Mouse (Mus musculus): ENCODE measurements around the gene Gtf2f2. TPM values are rescaled to one million over a fixed set of nuclear protein-coding genes. Genes with fewer than 3 reads are reported as not detected.

The Gtf2f2 gene
- polyA plus RNA-seq, 1 experiment from 2014 or later: 59.3 TPM

DNA sequence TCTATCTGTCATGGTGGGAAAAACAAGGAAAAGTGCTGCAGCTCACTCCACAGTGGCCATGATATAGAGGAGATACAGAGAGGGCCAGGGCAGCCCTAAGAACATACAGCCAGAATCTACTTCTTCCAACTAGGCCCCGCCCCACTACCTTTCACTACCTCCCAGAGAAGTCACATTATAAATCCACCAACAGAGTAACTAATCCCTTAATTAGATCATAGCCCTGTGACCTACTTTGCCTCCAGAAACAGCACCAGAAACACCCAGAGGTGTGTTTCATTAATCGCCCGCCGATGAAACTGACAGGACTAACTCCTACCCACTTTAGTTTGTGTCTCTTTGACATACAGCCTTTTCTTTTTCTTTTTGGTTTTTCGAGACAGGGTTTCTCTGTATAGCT is 1.5 kb downstream of the Gtf2f2 start:
- H3K4me2 ChIP-seq: peak overlapping the region; percentile 66
- H3K27ac ChIP-seq (ENCODE audit: low read depth, low read length): no peak overlapping the region
- DNase-seq (ENCODE audit: low spot score, missing footprints) (no peak), ATAC-seq (ENCODE audit: low FRiP score) (no peak)
- H3K9me3 ChIP-seq (ENCODE audit: control insufficient read depth, low read length): no peaks in the 10 kb centered on the region
- 81% methylated on average over 5 of the region's 5 CpGs for WGBS
- H3K27me3 ChIP-seq (ENCODE audit: control insufficient read depth, insufficient read depth, low read length): no peaks in the 10 kb centered on the region
- H3K4me3 ChIP-seq (ENCODE audit: low read depth, low read length): peak overlapping the region; percentile 4; the same call in 1 of the 2 replicates
- no peak overlapping the region for H3K9ac ChIP-seq (ENCODE audit: low read length)
- H3K4me1 ChIP-seq (ENCODE audit: control insufficient read depth, insufficient read depth, low read length): peaks cover 11% of the 10 kb centered on the region
- H3K36me3 ChIP-seq (ENCODE audit: control insufficient read depth, insufficient read depth, low read length): no peaks in the 10 kb centered on the region

DNA sequence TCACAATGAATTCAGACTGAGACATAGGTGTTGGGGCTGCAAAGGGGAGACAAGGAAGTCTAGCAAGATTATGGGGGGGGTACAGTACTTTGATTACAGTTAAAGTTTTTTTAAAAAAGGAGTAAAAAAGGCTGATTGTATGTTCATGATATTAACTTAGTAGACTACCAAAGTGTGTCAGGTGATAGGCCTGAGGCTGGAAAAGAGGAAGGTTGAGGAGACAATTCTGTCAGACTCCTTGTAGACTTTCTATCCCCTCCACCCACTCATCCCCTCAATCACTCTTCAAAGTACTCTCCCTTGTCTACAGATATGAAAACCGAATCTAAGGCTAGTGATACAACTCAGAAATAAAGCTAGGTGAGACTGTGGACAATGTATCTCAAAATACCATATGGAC is 2.5 kb downstream of the Gtf2f2 start:
- Histone ChIP-seq H3K9me3 (ENCODE audit: control insufficient read depth, low read length) (no peaks in the 10 kb centered on the region), H3K4me1 (ENCODE audit: control insufficient read depth, insufficient read depth, low read length) (peaks cover 11% of the 10 kb centered on the region), H3K27ac (ENCODE audit: low read depth, low read length) (no peak overlapping the region), H3K4me2 (no peak overlapping the region), H3K4me3 (ENCODE audit: low read depth, low read length) (no peak overlapping the region), H3K9ac (ENCODE audit: low read length) (no peak overlapping the region), H3K27me3 (ENCODE audit: control insufficient read depth, insufficient read depth, low read length) (no peaks in the 10 kb centered on the region), H3K36me3 (ENCODE audit: control insufficient read depth, insufficient read depth, low read length) (no peaks in the 10 kb centered on the region)
- ATAC-seq (ENCODE audit: low FRiP score): no peak
- WGBS: 100% methylated on average over 1 of the region's 1 CpGs
- no peak for DNase-seq (ENCODE audit: low spot score, missing footprints)

DNA sequence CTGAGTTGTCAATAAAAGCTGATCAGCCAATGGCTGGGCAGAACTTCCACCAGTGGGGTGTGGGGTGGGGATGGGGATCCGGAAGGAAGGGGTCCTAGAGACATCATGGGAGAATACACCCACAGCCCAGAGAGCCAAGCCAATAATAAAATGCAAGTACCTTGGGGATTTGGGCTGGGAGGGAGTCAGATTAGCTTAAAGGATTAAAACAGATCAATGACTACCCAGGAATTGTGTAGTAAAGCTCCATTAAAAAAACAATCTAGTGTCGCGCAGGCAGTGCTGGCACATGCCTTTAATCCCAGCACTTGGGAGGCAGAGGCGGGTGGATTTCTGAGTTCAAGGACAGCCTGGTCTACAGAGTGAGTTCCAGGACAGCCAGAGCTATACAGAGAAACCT is 5.7 kb downstream of the Gtf2f2 start:
- Histone ChIP-seq H3K36me3 (ENCODE audit: control insufficient read depth, insufficient read depth, low read length) (no peaks in the 10 kb centered on the region), H3K27me3 (ENCODE audit: control insufficient read depth, insufficient read depth, low read length) (no peaks in the 10 kb centered on the region), H3K4me2 (no peak overlapping the region), H3K9me3 (ENCODE audit: control insufficient read depth, low read length) (no peaks in the 10 kb centered on the region), H3K4me1 (ENCODE audit: control insufficient read depth, insufficient read depth, low read length) (peaks cover 8% of the 10 kb centered on the region), H3K9ac (ENCODE audit: low read length) (no peak overlapping the region), H3K27ac (ENCODE audit: low read depth, low read length) (no peak overlapping the region), H3K4me3 (ENCODE audit: low read depth, low read length) (no peak overlapping the region)
- WGBS: 69% methylated on average over 4 of the region's 4 CpGs
- ATAC-seq (ENCODE audit: low FRiP score): no peak
- no peak for DNase-seq (ENCODE audit: low spot score, missing footprints)

- no peak for ATAC-seq (ENCODE audit: low FRiP score)
- 80% methylated on average over 4 of the region's 4 CpGs for WGBS
- no peaks in the 10 kb centered on the region for H3K27me3 ChIP-seq (ENCODE audit: control insufficient read depth, insufficient read depth, low read length)
- no peaks in the 10 kb centered on the region for H3K4me1 ChIP-seq (ENCODE audit: control insufficient read depth, insufficient read depth, low read length)
- H3K4me3 ChIP-seq (ENCODE audit: low read depth, low read length): no peak overlapping the region
- no peak for DNase-seq (ENCODE audit: low spot score, missing footprints)
- H3K36me3 ChIP-seq (ENCODE audit: control insufficient read depth, insufficient read depth, low read length): no peaks in the 10 kb centered on the region
- H3K9me3 ChIP-seq (ENCODE audit: control insufficient read depth, low read length): no peaks in the 10 kb centered on the region
- no peak overlapping the region for H3K27ac ChIP-seq (ENCODE audit: low read depth, low read length)
- H3K9ac ChIP-seq (ENCODE audit: low read length): no peak overlapping the region
- H3K4me2 ChIP-seq: no peak overlapping the region
Observed at GRCm38 (mm10) chr14:76001781-76002180, 8.9 kb downstream of the Gtf2f2 start.

- DNase-seq (ENCODE audit: low spot score, missing footprints) (no peak), ATAC-seq (ENCODE audit: low FRiP score) (no peak)
- Histone ChIP-seq H3K36me3 (ENCODE audit: control insufficient read depth, insufficient read depth, low read length) (no peaks in the 10 kb centered on the region), H3K4me2 (no peak overlapping the region), H3K9ac (ENCODE audit: low read length) (no peak overlapping the region), H3K27ac (ENCODE audit: low read depth, low read length) (no peak overlapping the region), H3K9me3 (ENCODE audit: control insufficient read depth, low read length) (no peaks in the 10 kb centered on the region), H3K4me1 (ENCODE audit: control insufficient read depth, insufficient read depth, low read length) (no peaks in the 10 kb centered on the region), H3K27me3 (ENCODE audit: control insufficient read depth, insufficient read depth, low read length) (no peaks in the 10 kb centered on the region), H3K4me3 (ENCODE audit: low read depth, low read length) (no peak overlapping the region)
- WGBS: 62% methylated on average over 1 of the region's 1 CpGs
Observed at GRCm38 (mm10) chr14:75998082-75998481, 12.6 kb downstream of the Gtf2f2 start.

DNA sequence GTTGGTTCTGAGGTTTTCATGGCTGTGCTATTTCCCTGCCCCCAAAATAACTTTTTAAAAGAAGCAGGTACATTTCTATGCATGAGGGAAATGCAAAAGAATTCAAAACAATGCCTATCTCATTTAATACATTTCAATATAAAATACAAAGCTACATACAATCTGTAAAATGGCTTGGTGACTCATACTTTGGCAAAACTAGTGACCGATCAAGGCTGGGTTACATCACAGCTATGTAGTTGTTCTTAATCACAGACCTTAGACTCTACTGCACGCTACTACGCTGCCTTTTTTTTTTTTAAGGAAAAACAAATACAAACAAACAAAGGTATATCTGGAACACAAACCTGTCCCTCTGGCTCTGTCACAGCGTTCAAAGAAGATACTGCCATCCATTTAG is 18.3 kb downstream of the Gtf2f2 start:
- ATAC-seq (ENCODE audit: low FRiP score): no peak
- Histone ChIP-seq H3K27me3 (ENCODE audit: control insufficient read depth, insufficient read depth, low read length) (no peaks in the 10 kb centered on the region), H3K4me2 (no peak overlapping the region), H3K36me3 (ENCODE audit: control insufficient read depth, insufficient read depth, low read length) (no peaks in the 10 kb centered on the region), H3K9ac (ENCODE audit: low read length) (no peak overlapping the region), H3K9me3 (ENCODE audit: control insufficient read depth, low read length) (no peaks in the 10 kb centered on the region), H3K4me3 (ENCODE audit: low read depth, low read length) (no peak overlapping the region), H3K27ac (ENCODE audit: low read depth, low read length) (no peak overlapping the region), H3K4me1 (ENCODE audit: control insufficient read depth, insufficient read depth, low read length) (no peaks in the 10 kb centered on the region)
- no peak for DNase-seq (ENCODE audit: low spot score, missing footprints)
- WGBS: 94% methylated on average over 4 of the region's 4 CpGs

GRCm38 (mm10) chr14:75990936-75991335 is 19.7 kb downstream of the Gtf2f2 start:
- Histone ChIP-seq H3K4me1 (ENCODE audit: control insufficient read depth, insufficient read depth, low read length) (no peaks in the 10 kb centered on the region), H3K4me2 (no peak overlapping the region), H3K4me3 (ENCODE audit: low read depth, low read length) (no peak overlapping the region), H3K36me3 (ENCODE audit: control insufficient read depth, insufficient read depth, low read length) (no peaks in the 10 kb centered on the region), H3K27me3 (ENCODE audit: control insufficient read depth, insufficient read depth, low read length) (no peaks in the 10 kb centered on the region), H3K9ac (ENCODE audit: low read length) (no peak overlapping the region), H3K27ac (ENCODE audit: low read depth, low read length) (no peak overlapping the region), H3K9me3 (ENCODE audit: control insufficient read depth, low read length) (no peaks in the 10 kb centered on the region)
- DNase-seq (ENCODE audit: low spot score, missing footprints) (peak; percentile 65), ATAC-seq (ENCODE audit: low FRiP score) (no peak)
- 91% methylated on average over 6 of the region's 6 CpGs for WGBS

DNA sequence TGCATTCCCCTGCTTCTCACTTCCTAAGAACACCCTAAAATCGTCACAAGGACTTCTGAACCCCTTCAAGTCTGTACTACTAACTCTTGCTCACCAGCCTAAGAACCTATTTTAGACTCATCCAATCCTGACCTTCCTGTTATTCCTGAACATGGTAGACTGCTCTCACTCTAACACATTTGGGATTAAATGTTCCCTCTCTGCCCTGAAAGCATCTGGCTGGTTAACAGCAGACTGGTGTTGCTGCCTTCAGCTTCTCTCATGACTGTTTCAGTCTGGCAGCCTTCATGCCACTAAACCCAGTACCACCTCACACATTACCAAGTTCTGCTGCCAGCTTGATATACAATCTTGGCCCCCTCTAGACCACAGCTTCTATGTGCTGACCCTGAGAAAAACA is 21.5 kb downstream of the Gtf2f2 start:
- Histone ChIP-seq H3K27ac (ENCODE audit: low read depth, low read length) (no peak overlapping the region), H3K27me3 (ENCODE audit: control insufficient read depth, insufficient read depth, low read length) (no peaks in the 10 kb centered on the region), H3K4me3 (ENCODE audit: low read depth, low read length) (no peak overlapping the region), H3K9me3 (ENCODE audit: control insufficient read depth, low read length) (no peaks in the 10 kb centered on the region), H3K36me3 (ENCODE audit: control insufficient read depth, insufficient read depth, low read length) (no peaks in the 10 kb centered on the region), H3K4me2 (no peak overlapping the region), H3K4me1 (ENCODE audit: control insufficient read depth, insufficient read depth, low read length) (no peaks in the 10 kb centered on the region), H3K9ac (ENCODE audit: low read length) (no peak overlapping the region)
- WGBS: 86% methylated on average over 1 of the region's 1 CpGs
- no peak for DNase-seq (ENCODE audit: low spot score, missing footprints)
- no peak for ATAC-seq (ENCODE audit: low FRiP score)

GRCm38 (mm10) chr14:75986878-75987483 is 23.7 kb downstream of the Gtf2f2 start:
- Histone ChIP-seq H3K9me3 (ENCODE audit: control insufficient read depth, low read length) (no peaks in the 10 kb centered on the region), H3K27ac (ENCODE audit: low read depth, low read length) (no peak overlapping the region), H3K9ac (ENCODE audit: low read length) (no peak overlapping the region), H3K27me3 (ENCODE audit: control insufficient read depth, insufficient read depth, low read length) (no peaks in the 10 kb centered on the region), H3K4me1 (ENCODE audit: control insufficient read depth, insufficient read depth, low read length) (no peaks in the 10 kb centered on the region), H3K4me2 (no peak overlapping the region), H3K4me3 (ENCODE audit: low read depth, low read length) (no peak overlapping the region), H3K36me3 (ENCODE audit: control insufficient read depth, insufficient read depth, low read length) (no peaks in the 10 kb centered on the region)
- 89% methylated on average over 7 of the region's 7 CpGs for WGBS
- ATAC-seq (ENCODE audit: low FRiP score): no peak
- DNase-seq (ENCODE audit: low spot score, missing footprints): peak; percentile 51

Data from midbrain, embryonic 11.5 days (tissue).